Mouse (Mus musculus): ENCODE measurements around the gene Med12l. TPM values are rescaled to one million over a fixed set of nuclear protein-coding genes. Genes with fewer than 3 reads are reported as not detected.
A peak's percentile ranks its signal among the peaks of the same experiment; 100 is the strongest.
"Not testable (repeated sequence)": the region's sequence is repeated elsewhere in the genome, so short reads cannot be mapped to it uniquely, and the experiment has no call there.

Med12l gene
- polyA plus RNA-seq, 1 experiment from 2014 or later: 4.5 TPM

GRCm38 (mm10) chr3:59078585-59078984, 73.0 kb downstream of the Med12l start:
- no peak overlapping the region for H3K9ac ChIP-seq
- ATAC-seq (ENCODE audit: low FRiP score, low read depth): no peak
- WGBS: 87% methylated on average over 11 of the region's 11 CpGs

DNA sequence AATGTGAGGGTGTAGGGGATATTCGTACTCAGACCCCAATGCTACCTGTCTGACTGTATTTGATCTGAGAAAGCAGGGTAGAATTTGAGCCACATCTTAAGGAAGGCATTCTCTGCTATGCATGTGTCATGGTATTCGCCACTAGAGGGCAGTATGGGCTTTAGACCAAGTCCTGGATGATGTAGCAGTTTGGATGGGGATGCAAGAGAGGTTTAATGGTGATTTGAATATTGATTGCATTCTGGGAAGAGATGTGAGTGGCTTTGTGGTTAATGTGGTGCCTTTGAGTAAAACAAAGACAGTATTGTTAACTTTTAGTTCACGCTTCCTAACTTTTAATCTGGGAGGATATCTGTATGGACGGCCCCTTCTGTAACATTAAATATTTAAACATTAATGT, 73.7 kb downstream of the Med12l start:
- H3K36me3 ChIP-seq: no peaks in the 10 kb centered on the region
- H3K4me3 ChIP-seq: no peak overlapping the region
- H3K4me1 ChIP-seq: peaks cover 4% of the 10 kb centered on the region; the same call in 1 of the 2 replicates
- H3K27me3 ChIP-seq (replicated peaks): no peaks in the 10 kb centered on the region
- H3K27ac ChIP-seq: no peak overlapping the region
- no peaks in the 10 kb centered on the region for H3K9me3 ChIP-seq
- no peak overlapping the region for H3K9ac ChIP-seq
- no peak overlapping the region for H3K4me2 ChIP-seq (replicated peaks)
- ATAC-seq (ENCODE audit: low FRiP score, low read depth): peak; percentile 69
- WGBS: 35% methylated on average over 4 of the region's 4 CpGs

More at GRCm38 (mm10) chr3:59078585-59078984, 73.0 kb downstream of the Med12l start:
- Histone ChIP-seq H3K27ac (no peak overlapping the region), H3K36me3 (no peaks in the 10 kb centered on the region), H3K9me3 (no peaks in the 10 kb centered on the region), H3K4me3 (no peak overlapping the region), H3K4me1 (peaks cover 4% of the 10 kb centered on the region; the same call in 1 of the 2 replicates), H3K27me3 (replicated peaks) (no peaks in the 10 kb centered on the region), H3K4me2 (replicated peaks) (no peak overlapping the region)

DNA sequence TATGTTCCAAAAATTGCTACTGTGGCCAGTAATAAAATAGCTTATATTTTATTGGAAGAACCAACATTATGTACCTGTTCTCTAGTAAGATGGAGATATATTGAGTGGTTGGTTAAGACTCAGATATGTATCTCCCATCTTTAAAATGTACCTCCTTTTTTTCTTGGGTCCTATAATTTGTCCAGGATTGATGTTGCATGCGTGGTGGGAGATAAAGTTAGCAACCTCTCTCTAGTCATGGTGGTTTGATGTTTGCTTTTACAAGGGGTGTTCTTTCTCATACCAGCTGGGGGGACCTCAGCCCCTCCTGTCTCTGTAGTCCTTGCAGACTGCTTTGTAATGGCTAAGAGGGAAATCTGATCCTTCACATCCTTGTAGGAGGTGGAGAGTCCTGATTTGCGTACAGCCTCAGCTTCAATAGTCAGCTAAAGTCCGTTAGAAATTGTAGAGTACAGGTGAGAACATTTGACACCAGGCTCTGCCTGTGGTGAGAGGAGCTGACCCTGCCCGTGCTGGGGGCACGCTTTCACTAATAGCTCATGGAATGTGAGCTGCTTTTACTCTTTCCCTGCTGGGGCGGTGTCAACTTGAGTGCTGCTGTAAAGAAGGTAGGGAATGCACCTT, 74.8 kb downstream of the Med12l start:
- Histone ChIP-seq H3K27ac (no peak overlapping the region), H3K4me3 (no peak overlapping the region), H3K9me3 (no peaks in the 10 kb centered on the region), H3K9ac (no peak overlapping the region), H3K27me3 (replicated peaks) (no peaks in the 10 kb centered on the region), H3K4me2 (replicated peaks) (no peak overlapping the region), H3K4me1 (peaks cover 4% of the 10 kb centered on the region; the same call in 1 of the 2 replicates), H3K36me3 (no peaks in the 10 kb centered on the region)
- WGBS: 22% methylated on average over 6 of the region's 6 CpGs
- ATAC-seq (ENCODE audit: low FRiP score, low read depth): no peak

DNA sequence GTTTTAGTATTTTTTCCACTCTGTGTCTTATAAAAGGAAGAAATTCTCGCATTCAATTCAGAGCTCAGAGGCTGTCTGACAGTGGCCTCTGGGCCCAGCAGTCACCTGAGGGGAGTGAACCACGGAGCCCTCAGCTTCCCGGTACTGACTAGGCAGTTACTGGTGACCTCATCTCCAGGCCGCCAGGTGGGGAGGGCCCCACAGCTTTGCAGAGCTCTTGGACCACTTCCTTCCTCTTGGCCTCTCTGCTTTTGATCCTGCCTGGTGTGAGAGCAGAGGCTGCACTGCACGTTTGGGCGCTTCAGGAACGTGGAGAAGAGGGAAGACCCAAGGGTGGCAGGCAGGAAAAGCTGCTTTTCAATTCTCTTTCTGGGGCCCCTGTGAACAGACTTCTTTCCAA, 75.3 kb downstream of the Med12l start:
- Histone ChIP-seq H3K4me1 (peaks cover 4% of the 10 kb centered on the region; the same call in 1 of the 2 replicates), H3K4me3 (no peak overlapping the region), H3K36me3 (no peaks in the 10 kb centered on the region), H3K9me3 (no peaks in the 10 kb centered on the region), H3K27me3 (replicated peaks) (no peaks in the 10 kb centered on the region), H3K9ac (no peak overlapping the region), H3K27ac (no peak overlapping the region), H3K4me2 (replicated peaks) (no peak overlapping the region)
- no peak for ATAC-seq (ENCODE audit: low FRiP score, low read depth)
- WGBS: 25% methylated on average over 7 of the region's 7 CpGs

DNA sequence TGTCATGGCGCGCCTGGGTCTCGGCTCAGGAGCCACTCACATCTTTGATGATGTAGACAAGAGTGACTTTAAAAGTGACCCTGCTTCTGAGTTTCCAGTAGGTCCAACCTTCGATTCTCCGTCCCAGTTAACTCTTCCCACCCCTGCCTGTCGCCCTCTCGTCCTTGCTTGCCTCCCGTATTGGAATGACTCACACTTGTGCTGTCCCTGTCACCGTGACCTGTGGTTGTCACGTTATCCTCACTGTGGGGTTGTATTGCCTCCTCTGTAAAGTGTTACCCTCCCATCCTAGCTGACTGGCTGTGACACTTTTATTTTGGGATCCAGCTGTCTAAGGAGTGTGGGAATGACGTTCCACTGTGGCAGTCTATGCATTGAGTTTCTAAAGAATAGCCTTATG, 87.1 kb downstream of the Med12l start:
- Histone ChIP-seq H3K27me3 (replicated peaks) (no peaks in the 10 kb centered on the region), H3K9ac (no peak overlapping the region), H3K9me3 (no peaks in the 10 kb centered on the region), H3K36me3 (no peaks in the 10 kb centered on the region), H3K4me1 (no peaks in the 10 kb centered on the region), H3K27ac (no peak overlapping the region), H3K4me2 (replicated peaks) (no peak overlapping the region), H3K4me3 (no peak overlapping the region)
- ATAC-seq (ENCODE audit: low FRiP score, low read depth): no peak
- WGBS: 77% methylated on average over 11 of the region's 11 CpGs

- H3K9me3 ChIP-seq: no peaks in the 10 kb centered on the region
- no peaks in the 10 kb centered on the region for H3K27me3 ChIP-seq (replicated peaks)
- H3K36me3 ChIP-seq: no peaks in the 10 kb centered on the region
- H3K4me1 ChIP-seq: no peaks in the 10 kb centered on the region
- H3K4me2 ChIP-seq (replicated peaks): no peak overlapping the region
- no peak for ATAC-seq (ENCODE audit: low FRiP score, low read depth)
- H3K9ac ChIP-seq: no peak overlapping the region
- no peak overlapping the region for H3K27ac ChIP-seq
- WGBS: 82% methylated on average over 6 of the region's 6 CpGs
- H3K4me3 ChIP-seq: no peak overlapping the region
These were observed 91.8 kb downstream of the Med12l start for GRCm38 (mm10) chr3:59097421-59097820.

DNA sequence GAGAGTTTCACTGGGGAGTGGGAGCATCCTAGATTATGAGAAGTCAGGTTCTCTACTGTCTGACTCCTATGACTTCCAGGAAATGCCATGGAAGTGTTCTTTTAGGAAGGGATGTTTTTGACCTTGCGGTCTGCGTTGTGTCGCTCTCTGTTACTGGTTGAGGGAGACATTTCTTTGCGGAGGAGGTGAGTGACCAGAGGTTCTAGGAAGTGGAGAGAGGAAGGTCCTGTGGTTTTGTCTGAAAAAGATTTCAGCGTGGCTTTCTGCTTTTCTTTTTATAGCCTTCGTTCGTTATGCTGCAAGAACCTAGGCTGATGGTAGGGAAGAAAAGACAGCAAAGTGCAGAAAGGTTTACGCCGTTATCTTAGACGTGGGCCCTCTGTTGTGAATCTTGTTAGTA, 92.9 kb downstream of the Med12l start:
- no peak for ATAC-seq (ENCODE audit: low FRiP score, low read depth)
- no peaks in the 10 kb centered on the region for H3K36me3 ChIP-seq
- H3K9ac ChIP-seq: no peak overlapping the region
- 84% methylated on average over 10 of the region's 10 CpGs for WGBS
- H3K27ac ChIP-seq: no peak overlapping the region
- H3K27me3 ChIP-seq (replicated peaks): no peaks in the 10 kb centered on the region
- H3K4me2 ChIP-seq (replicated peaks): no peak overlapping the region
- H3K9me3 ChIP-seq: no peaks in the 10 kb centered on the region
- H3K4me1 ChIP-seq: no peaks in the 10 kb centered on the region
- no peak overlapping the region for H3K4me3 ChIP-seq

GRCm38 (mm10) chr3:59101218-59101986, 95.8 kb downstream of the Med12l start, which contains the start of gene Gpr171:
Gene Gpr171 (minus strand): TSS chr3:59101821.
- no peak within 1 kb of the TSS for H3K4me3 ChIP-seq
- no peaks in the 10 kb centered on the region for H3K36me3 ChIP-seq
- H3K9ac ChIP-seq: no peak within 1 kb of the TSS
- H3K27me3 ChIP-seq (replicated peaks): no peaks in the 10 kb centered on the region
- no peaks in the 10 kb centered on the region for H3K4me1 ChIP-seq
- 85% methylated on average over 6 of the region's 6 CpGs for WGBS
- no peaks in the 10 kb centered on the region for H3K9me3 ChIP-seq
- H3K27ac ChIP-seq: no peak within 1 kb of the TSS
- ATAC-seq (ENCODE audit: low FRiP score, low read depth): no peak
- no peak within 1 kb of the TSS for H3K4me2 ChIP-seq (replicated peaks)

GRCm38 (mm10) chr3:59102146-59102545, 96.5 kb downstream of the Med12l start:
- Histone ChIP-seq H3K27me3 (replicated peaks) (no peaks in the 10 kb centered on the region), H3K4me2 (replicated peaks) (no peak overlapping the region), H3K4me3 (no peak overlapping the region), H3K36me3 (no peaks in the 10 kb centered on the region), H3K27ac (no peak overlapping the region), H3K9me3 (no peaks in the 10 kb centered on the region), H3K9ac (no peak overlapping the region), H3K4me1 (no peaks in the 10 kb centered on the region)
- 96% methylated on average over 2 of the region's 2 CpGs for WGBS
- no peak for ATAC-seq (ENCODE audit: low FRiP score, low read depth)

DNA sequence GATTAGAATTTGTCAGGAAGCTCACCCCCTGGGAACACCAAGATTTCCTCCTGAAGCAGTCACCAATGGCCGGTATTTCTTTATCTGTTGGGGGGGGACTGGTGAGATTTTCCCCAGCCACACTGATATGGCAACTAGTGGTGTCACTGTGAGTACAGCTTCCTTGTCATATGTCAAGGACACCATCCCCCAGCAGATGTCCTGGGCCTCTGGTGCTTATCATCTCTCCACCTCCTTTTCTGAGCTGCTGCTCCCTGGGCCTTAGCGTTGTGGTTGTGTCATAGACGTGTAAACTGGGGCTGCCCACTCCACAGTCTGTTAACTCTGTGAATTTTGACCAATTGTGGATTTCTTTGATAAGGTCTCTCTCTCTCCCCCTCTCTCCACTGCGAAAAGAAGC, 98.8 kb downstream of the Med12l start:
- WGBS: 81% methylated on average over 4 of the region's 4 CpGs
- H3K9ac ChIP-seq: no peak overlapping the region
- no peaks in the 10 kb centered on the region for H3K9me3 ChIP-seq
- ATAC-seq (ENCODE audit: low FRiP score, low read depth): no peak
- no peaks in the 10 kb centered on the region for H3K36me3 ChIP-seq
- no peaks in the 10 kb centered on the region for H3K27me3 ChIP-seq (replicated peaks)
- no peaks in the 10 kb centered on the region for H3K4me1 ChIP-seq
- H3K27ac ChIP-seq: no peak overlapping the region
- no peak overlapping the region for H3K4me3 ChIP-seq
- no peak overlapping the region for H3K4me2 ChIP-seq (replicated peaks)

DNA sequence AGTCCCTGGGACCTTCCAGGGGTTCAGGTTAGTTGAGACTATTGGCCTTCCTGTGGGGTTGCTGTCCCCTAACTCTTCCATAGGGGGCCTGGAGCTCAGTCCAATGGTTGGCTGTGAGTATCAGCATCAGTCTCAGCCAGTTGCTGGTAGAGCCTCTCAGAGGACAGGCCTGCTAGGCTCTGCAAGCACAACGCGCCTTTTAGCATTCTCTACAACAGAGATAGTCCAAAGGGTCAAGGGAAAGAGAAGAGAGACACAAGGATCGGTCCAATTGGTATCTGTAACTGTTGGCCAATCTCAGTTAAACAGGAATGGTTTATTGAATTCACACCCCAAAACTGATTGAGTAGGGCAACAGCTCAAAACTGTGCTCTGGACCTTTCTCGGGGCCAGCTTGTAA, 101.8 kb downstream of the Med12l start:
- ATAC-seq (ENCODE audit: low FRiP score, low read depth): no peak
- Histone ChIP-seq H3K27ac (no peak overlapping the region), H3K9me3 (no peaks in the 10 kb centered on the region), H3K4me1 (no peaks in the 10 kb centered on the region), H3K4me2 (replicated peaks) (no peak overlapping the region), H3K9ac (no peak overlapping the region), H3K27me3 (replicated peaks) (no peaks in the 10 kb centered on the region), H3K4me3 (no peak overlapping the region), H3K36me3 (no peaks in the 10 kb centered on the region)
- 95% methylated on average over 4 of the region's 4 CpGs for WGBS

- 87% methylated on average over 3 of the region's 3 CpGs for WGBS
- not testable (repeated sequence) for H3K27ac ChIP-seq; H3K4me2 ChIP-seq (replicated peaks); H3K4me1 ChIP-seq; H3K9me3 ChIP-seq; ATAC-seq (ENCODE audit: low FRiP score, low read depth); H3K27me3 ChIP-seq (replicated peaks); H3K4me3 ChIP-seq; H3K36me3 ChIP-seq; H3K9ac ChIP-seq
These were observed 104.2 kb downstream of the Med12l start for GRCm38 (mm10) chr3:59109834-59110233.

DNA sequence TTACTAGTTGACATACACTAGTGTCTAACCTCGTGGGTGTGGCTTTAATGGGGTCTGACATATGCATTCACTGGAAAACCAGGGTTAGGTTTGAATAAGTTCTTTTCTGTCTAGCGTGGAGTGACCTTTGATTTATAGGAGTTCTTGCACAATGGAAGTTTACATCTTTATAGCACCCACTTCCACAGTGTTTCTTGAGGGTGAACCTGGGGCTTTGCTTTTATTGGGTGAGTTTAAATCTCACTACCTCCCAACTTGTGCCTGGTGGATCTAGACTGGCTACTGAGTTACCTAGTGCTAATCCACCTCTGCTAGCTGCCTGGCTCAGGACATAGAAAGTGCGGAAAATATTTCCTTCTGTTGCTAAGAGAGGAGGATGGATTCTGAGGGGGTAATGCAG, 106.3 kb downstream of the Med12l start:
- Histone ChIP-seq H3K4me2 (replicated peaks) (no peak overlapping the region), H3K4me3 (no peak overlapping the region), H3K27me3 (replicated peaks) (no peaks in the 10 kb centered on the region), H3K4me1 (no peaks in the 10 kb centered on the region), H3K27ac (no peak overlapping the region), H3K36me3 (peaks cover 8% of the 10 kb centered on the region; the same call in 1 of the 2 replicates), H3K9me3 (no peaks in the 10 kb centered on the region), H3K9ac (no peak overlapping the region)
- no peak for ATAC-seq (ENCODE audit: low FRiP score, low read depth)
- 76% methylated on average over 3 of the region's 3 CpGs for WGBS

All from neural tube, embryonic 12.5 days (tissue).